Mouse (Mus musculus): ENCODE measurements around the gene Arr3.

- TF ChIP-seq EP300 (IDR thresholded peaks at IDR 0.05; ENCODE audit: low read depth) (no peak), CTCF (IDR thresholded peaks at IDR 0.05; ENCODE audit: low read depth) (no peak)
Measured at GRCm38 (mm10) chrX:100625146-100625545, 19.8 kb downstream of the Arr3 start.
